Mouse (Mus musculus) spleen, adult 18-20 months (tissue): ENCODE data around the gene Sptbn4.

Experiments used
- DNase-seq, 2 experiments: peaks; one replicate each; pipeline ENCODE4 v3.0.0; 2022; ENCODE audit warnings: mixed read lengths in 2 of 2

Gene Sptbn4

DNA sequence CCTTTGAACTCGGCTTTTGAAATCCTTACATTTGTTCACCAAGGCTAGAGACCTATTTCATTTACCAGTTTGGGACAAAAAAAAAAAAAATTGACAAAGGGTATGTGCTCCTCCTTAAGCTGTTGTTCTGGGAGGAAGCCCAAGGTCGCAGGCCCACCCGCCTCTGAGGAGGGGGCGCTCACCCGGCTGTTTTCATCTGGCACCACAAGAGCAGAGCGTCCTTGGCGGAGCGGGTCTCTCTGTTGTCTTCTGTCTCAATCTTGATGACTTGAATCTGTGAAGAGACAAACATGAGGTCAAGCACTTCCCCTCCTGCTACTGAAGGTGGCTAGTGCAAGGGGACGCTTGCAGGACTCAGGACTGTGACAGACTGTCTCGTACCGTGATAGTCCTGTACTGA lies 19.5 kb downstream of the Sptbn4 start:
- no peak for DNase-seq

DNA sequence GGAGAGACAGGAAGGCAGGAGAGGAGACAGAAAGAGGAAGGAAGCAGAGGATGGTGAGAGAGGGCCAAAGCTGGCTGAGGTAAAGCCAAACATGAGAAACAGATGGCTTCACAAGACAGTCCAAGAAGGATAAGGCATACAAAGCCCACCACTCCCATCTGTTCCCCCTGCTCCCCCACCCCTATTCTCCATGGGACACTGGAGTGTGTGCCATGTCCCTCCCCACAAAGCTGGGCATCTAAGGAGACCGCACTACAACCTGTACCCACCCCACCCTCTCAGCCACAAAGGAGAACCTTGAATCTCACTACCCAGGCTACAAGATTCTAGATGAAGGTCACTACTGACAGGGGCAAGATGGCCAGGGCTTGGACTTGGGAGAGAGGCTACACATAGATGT lies 20.1 kb downstream of the Sptbn4 start:
- DNase-seq: no peak

DNA sequence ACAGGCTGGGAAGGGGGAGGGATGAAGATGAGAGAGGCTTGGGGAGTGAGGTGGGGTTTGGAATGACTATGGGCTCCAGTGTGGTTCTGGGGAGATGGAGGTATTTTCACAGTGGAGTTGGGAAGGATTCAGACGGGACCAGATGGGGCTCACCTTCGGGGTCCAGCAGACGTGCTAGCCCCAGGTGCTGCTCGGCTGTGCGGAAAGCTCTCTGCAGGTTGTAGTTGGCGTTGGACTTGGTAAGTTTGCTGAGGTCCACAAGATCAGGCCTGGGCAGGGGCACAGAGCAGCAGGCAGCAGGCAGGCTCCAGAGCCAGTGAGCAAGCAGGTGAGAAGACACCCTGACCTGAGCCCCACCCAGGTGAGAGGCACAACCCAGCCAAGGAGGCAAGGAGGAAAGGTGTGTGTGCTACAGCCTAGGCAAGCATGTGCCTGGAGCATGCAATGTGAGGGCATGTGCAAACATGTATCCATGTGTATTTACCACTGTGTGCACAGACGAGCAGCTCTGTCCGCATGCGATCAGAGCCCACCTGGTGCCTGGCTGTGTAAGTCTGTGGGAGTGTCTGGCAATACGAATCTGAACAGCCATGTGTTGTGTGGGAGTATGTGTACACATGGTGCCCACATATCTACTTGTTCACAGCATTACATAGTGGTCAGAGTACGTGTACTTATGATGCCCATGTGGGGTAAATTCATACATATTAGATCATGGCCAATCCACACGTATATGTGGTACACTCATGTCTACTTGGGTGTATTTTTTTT lies 23.7 kb downstream of the Sptbn4 start:
- DNase-seq: no peak

DNA sequence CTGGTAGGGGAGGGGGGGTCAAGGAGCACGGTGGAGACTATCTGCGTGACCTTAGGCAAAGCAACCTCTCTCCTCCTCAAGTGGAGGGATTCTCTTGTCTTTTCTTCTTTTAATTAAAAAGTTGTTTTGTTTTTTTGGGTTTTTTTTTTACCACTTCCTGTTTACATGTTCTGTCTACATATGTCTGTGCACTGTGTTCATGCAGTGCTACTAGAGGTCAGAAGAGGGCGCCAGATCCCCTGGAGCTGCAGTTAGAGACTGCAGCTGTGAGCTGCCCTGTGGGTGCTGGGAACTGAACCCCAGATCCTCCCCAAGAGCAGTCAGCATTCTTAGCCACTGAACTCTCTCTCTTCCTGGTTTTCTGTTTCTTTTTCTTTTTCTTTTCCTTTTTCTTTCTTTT lies 28.4 kb downstream of the Sptbn4 start:
- DNase-seq: no peak

DNA sequence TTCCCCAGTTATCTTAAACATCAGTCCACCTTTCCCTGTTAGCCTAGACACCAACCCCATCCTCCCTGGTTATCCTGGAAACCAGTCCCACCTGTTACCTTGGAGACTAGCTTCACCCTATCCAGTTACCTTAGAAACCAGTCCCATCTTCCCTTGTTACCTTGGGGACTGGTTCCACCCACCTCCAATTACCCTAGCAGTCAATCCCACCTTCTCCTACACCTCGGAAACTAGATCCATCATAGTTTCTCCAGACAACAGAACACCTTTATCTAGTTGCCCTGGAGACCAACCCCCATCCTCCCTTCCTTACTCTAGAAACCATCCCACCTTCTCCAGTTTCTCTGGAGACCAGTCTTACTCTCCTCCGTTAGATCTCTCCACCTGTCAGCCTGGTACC lies 30.3 kb downstream of the Sptbn4 start:
- no peak for DNase-seq

DNA sequence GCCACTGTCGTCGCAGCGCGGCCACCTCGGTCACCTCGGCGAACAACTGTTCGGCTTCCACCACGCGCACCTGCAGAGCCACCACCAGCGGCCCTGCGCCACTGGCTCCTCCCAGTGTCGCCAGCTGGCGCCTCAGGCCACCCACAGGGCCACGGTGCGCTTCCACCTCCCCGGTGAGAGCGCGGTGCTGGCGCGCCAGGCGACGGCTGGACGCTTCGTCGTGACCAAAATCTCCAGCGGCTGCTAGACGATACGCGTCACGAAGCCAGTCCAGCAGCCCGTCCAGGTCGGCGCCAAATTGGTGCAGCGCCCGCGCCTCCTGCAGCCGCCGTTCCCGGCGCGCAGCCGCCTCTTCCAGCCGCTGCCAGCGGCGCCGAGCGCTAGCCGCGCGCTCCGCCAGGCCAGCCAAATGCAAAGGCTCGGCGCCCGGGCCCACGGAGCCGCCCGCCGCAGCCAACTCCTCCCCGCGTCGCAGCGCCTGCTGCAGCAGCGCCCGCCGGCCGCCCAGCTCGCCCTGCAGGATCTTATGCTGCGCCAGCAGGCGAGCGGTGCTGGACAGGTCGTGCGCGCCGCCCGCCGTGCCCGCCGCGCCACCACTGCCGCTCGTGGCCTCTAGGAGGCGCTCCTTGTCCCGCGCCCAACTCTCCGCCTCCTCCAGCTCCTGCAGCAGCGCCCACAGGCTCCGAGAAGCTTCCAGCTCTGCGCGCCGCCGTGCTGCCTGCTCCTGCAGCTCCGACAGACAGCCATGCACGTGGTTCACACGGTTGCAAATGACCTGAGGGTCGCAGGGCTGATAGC lies 38.9 kb downstream of the Sptbn4 start:
- DNase-seq: peak; percentile 26 to 56

DNA sequence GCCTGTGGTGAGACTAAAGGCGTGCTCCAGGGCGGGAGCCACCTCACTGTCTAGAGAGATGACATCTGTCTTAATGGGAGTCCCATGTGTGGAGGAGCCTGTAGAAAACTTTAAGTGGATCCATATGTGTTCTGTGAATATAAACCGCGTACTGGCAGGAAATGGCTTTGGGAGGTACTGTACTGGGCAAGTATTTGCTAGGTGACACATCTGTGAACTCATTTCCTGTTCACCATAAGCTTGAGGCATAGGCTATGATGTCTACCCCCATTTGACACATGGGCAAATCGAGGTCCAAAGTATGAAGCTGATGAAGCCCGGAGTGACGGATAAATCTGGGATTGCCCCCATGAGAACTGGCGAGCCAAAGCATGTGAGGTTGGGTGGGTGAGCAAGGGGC lies 39.7 kb downstream of the Sptbn4 start:
- DNase-seq: no peak

DNA sequence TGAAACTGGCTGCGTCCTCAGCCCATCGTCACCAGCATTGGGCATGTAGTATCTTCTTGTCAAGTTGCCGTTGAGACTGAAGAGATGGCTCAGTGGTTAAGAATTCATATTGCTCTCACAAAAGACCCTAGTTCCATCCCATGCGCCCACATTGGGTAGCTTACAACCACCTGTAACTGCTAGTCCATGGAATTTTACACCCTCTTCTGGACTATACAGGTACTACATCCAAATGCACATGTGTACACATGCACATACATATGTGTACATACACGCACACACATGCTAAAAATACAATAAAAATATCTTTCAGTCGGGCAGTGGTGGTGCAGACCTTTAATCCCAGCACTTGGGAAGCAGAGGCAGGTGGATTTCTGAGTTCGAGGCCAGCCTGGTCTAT lies 41.0 kb downstream of the Sptbn4 start:
- DNase-seq: no peak

DNA sequence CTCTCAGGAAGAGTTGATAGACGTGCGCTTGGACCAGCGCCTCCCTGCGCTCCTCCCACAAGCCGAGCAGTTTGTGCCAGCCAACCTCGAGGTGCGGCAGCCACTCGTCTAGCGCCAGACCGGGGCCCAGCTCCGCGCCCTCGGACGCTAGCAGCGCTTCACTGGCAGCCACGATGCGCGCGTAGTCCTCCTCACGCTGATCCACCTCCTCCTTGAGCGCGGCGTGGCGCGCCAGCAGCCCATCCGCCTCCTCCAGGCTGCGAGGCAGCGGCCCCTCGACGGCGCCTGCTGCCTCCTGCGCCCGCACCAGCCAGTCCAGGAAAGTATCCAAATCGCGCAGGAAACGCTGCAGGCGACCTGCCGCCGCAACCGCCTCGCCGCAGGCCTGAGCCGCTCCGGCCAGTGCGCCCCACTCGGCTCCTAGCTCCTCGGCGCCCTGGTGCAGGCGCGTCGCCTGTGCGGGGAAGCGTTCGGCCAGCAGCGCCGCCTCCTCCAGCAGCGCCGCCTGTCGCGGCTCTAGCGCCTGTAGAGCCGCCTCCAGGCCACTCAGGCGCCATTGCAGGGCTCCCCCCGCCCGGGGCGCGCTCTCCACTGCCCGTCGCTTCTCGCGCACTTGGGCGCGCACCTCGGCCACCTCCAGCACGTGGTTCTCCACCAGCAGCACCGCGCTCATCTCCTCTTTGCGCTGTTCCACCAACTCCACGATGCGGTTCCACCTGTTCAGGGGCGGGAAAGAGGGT lies 43.1 kb downstream of the Sptbn4 start:
- no peak for DNase-seq

DNA sequence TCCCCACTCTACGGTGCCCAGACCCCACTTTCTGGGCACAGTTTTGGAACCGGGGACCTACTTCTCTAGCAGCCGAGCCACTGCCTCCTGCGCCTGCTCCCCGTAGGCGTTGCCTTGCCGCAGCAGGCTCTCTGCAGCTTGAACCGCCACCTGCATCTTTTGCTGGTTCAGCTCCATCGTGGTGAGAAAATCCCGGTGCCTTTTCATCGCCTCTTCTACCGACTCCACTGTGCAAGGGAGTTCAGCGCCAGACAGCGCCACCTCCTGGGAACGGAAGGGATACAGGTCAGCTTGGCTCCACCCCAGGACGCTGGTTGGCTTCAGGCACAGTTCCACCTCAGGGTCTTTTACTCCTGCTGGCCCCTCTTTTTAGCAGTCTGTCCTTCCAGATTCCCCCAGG lies 44.8 kb downstream of the Sptbn4 start:
- DNase-seq: peak; percentile 10 to 56

DNA sequence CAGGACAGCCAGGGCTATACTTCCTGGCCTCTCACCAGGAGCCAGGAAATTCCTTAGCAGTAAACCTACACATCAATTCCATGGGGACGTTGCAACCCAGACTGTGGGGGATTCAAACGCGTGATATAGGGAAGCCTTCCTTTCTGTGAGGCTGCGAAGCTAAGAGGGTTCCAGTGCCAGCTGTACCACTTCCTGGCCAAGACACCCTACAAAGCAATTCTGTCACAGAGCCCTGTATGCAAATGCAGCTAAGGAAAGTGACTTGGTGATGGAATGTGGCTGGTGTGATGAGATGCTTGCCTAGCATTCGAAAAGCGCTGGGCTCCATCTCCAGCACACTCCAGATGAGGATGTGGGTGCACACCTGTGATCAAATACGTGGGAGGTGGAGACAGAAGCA lies 46.9 kb downstream of the Sptbn4 start:
- DNase-seq: no peak

DNA sequence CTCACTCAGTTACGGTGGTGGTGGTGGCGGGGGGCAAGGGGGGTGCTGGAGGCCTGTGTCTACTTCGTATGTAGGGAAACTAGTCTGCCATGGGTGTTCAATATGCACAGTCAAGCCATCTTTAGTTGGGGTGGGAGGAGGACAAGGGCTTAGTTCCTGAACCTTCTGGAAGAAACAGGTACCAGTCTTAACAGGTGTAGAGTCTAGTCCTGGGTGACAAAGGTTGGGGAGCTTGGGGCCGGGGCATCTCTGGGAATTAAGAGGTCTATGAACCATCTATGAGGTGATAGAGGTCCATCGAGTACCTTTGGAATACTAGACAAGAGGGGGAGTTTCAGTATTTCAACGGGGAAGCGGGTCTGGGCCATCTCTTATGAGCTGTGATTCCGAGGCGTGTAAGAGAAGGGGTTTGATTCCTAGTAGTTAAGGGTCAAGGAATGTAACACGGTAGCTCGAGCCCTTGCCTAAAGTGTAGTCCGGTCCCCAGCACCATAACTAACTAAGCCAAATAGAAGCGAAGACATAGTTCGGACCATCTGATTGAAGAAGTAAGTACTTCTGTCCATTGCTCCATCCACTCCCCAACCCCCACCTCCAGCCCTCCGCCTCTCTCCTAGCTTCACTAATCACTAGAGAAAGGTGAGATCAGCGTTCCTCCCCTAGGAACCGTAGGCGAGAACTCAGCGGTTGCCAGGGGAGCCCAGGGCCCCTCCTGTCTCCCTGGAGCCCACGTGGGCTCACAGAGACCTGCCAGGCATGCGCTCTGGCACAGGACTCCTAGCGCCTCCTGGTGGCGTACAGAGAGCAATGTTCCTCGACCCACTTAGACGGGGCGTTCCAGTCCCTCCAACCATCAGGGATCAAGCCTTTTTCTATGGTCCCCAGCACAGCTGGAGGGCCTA lies 50.2 kb downstream of the Sptbn4 start:
- peak in 1 of 2 experiments; percentile 25 for DNase-seq

DNA sequence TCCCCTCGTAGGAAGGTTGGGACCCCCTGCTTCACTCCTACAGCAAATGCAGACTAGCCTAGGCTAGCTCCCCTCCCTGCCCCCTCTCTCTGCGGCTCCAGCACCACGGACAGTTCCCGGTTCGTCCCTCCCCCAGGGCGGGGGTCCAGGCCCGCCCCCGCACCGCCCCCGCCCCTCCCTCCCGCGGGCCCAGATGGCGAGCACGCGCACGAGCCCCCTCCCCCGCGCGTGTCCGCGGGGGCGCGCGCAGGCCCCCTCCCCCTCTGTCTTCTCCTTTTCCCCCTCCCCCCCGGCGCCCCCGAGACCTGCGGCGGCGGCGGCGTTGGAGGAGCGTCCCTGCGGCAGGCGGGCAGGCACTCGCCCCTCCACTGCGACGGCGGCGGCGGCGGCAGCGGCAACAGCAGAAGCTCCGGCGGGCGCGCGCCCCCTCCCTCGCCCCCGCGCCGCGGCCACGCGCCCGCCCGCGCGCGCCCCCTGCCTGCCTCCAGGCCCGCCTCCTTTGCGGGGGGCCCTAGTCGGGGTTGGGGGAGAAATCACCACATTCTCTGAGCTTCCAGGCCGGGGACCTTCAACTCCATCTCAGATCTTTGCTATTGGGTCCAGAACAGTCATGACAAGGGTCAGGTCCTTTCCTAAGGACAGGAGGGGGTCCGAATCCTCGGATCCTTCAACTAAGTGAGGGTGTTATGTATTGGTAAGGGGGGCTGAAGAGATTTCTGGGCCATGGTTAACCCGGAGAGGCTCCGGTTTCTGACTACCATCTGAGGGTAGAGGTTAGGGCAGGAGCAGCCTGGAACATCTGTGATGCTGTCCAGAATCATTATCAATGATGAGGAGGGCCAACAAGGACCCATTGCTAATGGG lies 51.1 kb downstream of the Sptbn4 start:
- DNase-seq: no peak

DNA sequence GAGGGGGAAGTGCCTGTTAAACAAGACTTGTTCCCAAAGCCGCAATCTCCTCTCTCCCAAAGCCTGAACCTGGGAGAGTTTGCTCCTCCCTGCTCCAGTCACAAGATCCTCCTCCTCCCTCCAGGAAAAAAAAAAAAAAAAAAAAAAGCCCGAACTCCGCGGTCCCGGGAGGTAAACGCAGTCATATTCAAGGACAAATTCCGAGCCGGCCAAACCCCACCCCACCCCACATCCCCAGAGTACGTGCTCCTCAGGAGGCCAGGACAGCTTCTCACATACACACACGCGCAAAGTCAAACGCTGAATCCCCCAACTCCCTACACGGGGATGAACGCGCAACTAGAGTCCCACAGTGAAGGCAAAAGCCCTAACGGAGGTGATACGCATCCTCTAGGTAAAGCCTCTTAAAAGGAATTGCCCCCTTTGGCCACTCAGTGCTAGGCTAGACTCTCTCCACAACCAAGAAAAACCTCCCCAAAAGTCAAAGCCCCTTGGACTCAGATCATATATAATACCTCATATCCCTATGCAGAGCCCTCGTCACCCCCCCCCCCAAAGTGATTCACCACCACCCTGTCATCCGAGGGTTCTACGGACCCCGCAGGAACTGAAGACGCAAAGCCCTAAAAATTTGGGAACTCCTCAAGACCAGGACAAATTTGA lies 51.8 kb downstream of the Sptbn4 start:
- DNase-seq: no peak

DNA sequence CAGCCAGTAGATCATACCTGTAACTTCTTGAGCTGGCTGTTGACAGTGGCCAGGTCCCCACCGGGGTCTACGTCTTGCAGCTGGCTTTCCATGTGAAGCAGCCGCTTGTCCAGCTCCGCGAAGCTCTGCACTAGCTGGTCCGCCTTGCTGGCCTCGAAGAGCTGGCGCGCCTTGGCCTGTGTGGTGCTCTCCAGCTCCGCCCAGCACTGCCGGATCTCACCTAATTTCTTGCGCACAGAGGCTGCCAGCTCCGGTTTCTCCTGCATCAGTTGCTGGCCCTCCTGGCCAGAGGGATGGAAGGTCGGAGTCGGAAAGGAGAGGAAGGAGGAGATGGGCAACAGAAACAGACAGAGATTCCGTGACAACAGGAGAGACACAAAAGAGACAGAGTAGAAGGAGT lies 56.1 kb downstream of the Sptbn4 start:
- DNase-seq: no peak

DNA sequence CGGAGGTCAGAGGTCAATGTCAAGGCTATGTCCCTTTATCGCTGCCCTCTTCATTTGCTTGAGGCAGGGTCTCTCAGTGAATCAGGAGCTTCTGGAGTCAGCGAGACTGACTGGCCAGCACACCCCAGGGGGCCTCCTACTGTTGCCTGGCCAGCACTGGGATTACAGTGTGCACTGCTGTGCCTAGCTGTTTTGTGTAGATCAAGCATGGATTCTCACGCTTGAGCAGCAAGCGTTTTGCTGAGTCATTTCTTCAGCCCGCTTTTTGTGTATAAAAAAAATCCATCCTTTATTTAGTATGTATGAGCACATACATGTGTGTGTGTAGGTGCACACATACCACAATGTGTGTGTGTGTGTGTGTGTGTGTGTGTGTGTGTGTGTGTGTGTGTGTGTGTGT lies 58.3 kb downstream of the Sptbn4 start:
- DNase-seq: no peak

DNA sequence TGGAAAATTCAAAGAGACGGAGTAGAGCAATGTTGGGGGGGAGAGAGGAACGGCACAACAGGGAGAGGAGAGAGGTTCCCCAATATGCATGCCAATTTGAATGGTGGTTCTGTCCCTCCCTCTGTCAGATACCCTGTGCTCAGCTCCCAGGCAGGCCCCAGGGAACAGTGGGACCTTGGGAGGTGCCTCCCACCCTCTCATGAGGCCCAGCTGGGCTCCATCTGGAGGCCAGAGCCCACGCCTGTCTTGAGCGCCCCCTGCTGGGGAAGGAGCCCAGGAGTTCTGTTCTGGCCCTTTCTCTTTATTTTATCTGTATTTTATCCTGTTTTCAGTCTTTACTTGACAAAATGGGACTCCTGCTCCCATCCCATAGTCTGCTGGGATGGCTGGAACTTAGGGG lies 62.8 kb downstream of the Sptbn4 start:
- DNase-seq: peak; percentile 37 to 75

DNA sequence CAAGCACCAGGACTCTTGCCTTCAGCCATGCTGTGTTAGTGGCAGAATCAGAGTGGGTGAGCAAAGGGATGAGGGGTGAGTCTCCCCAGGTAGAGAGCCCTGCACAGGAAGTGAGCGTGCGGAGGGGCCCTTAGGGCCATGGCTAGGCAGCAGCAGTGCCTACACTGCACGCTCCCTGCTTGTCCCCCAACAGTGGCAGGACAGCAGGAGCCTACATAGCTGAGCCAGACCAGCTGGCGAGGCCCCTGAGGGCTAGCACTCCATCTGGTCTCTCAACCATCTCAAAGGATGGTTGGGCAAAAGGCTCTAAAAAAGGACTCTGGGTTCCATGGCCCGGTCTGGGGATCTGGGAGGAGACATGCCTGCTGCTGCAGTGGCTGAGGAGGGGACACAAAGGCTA lies 63.4 kb downstream of the Sptbn4 start:
- DNase-seq: no peak

DNA sequence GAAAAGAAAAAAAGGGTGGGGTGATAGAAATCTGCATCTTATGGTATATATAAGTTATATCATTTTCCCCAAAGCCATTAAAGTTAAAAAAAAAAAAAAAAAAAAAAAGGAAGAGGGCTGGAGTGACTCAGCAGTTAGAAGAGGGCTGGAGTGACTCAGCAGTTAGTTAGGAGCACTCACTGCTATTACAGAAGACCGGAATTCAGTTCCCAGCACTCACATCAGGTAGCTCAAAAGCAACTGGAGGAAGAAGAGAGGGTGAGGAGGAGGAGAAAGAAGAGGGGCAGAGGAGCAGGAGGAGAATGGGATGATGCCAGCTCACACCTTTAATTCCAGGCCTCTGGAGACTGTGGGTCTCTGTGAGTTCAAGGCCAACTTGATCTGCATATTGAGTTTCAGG lies 64.3 kb downstream of the Sptbn4 start:
- no peak for DNase-seq

DNA sequence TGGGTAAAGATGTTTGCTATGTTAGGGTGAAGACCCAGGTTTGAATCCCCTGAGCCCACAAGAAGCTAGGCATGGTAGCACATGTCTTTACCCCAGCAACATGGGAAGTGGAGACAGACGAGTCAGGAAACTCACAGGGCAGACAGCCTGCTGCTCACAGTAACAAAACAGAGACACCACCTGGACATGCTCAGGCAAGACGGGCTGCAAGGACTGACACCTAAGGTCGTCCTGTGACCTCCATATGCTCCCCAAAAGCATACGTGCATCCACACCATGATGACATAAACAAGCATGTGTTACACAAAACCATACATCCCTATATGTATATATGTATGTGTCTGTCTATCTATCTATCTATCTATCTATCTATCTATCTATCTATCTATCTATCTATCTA lies 65.9 kb downstream of the Sptbn4 start:
- no peak for DNase-seq

DNA sequence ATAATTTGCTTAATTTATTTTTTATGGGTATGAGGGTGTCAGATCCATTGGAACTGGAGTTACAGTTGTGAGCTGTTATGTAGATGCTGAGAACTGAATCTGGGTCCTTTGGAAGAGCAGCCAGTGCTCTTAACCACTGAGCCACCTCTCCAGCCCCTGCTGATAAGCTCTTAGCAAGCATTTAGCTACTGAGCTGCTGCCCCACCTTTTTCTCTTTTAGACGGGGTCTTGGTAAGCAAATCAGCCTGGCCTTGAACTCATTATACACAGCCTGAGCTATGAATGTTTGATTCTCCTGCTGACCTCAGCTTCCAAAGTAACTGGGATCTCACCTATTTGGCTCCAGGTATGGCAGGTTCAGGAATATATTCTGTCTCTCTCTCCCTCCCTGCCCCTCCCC lies 66.5 kb downstream of the Sptbn4 start:
- no peak for DNase-seq
